Mouse (Mus musculus): Measurements from ENCODE around the gene Arfgap2.

DNA sequence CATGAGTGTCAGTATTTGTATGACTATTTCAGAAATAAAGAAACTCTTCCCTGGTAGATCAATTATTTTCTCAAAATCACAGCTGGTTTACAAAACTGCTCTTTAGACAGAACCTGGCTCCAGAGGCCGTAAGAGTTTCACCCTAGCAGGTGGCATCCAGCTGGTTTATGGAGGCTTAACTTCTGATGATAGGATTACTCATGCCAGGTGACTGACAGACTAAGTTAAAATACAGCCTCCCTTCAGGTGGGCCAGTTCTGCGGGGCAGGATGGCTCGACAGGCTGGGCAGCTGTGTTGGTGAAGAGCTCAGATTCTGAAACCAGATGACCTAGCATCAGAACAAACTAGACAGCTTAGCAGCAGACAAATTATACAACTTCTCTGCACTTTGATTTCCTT is 44.8 kb downstream of the Arfgap2 start:
- TF ChIP-seq CTCF (IDR thresholded peaks at IDR 0.05; ENCODE audit: borderline replicate concordance, control insufficient read depth, extremely low read depth, insufficient read depth, low read length, poor library complexity) = no peak
- TF ChIP-seq POLR2A (IDR thresholded peaks at IDR 0.05; ENCODE audit: control insufficient read depth, extremely low read depth, insufficient read depth, low read length, poor library complexity) = no peak

All from thymus, adult 2 months (tissue).